Mouse (Mus musculus) kidney, postnatal 36 days (tissue): ENCODE measurements around the gene Ralgapa2.

Experiments
- DNase-seq, 2 experiments: peaks; one replicate each; pipeline ENCODE4 v3.0.0; 2021 to 2022; ENCODE audit warnings: mixed read lengths in 2 of 2

The Ralgapa2 gene

DNA sequence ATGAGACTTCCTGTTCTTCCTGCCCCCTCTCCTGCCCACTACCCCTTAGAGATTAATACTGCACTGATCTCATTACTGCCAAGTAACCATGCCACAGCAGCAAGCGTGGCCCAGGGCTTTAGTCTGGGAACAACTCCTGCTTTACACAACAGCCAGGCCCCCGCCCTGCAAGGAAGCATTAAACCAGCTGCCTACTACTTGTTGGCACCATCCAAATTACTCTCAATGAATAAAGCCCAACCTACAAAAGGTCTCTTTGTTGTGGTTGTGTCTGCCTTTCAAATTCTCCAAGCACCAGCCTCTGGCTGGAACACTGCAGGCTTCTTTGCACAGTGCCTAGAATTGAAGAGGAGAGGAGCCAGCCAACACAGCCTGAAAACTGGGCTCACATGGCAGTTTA is 164.2 kb downstream of the Ralgapa2 start:
- no peak for DNase-seq

- DNase-seq, result no peak
These were observed 172.1 kb downstream of the Ralgapa2 start for GRCm38 (mm10) chr2:146340090-146340489.

DNA sequence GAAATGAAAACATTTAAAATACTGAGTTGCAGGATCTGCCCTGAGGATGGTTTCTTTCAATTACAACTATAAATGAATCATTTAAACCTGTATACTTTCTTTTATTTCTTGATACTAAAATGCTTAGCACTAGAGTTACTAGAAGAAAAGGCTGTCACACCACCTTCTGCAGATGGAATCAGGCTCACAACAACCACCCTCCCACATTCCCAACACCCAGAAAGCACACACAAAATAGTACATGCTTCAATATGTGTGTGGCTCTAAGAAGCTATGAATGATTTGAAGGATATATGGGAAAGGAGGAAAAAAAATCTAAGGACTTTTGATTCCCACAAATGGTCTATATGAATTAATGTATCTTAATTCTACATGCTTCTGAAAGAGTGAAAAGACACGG is 174.6 kb downstream of the Ralgapa2 start:
- no peak for DNase-seq

DNA sequence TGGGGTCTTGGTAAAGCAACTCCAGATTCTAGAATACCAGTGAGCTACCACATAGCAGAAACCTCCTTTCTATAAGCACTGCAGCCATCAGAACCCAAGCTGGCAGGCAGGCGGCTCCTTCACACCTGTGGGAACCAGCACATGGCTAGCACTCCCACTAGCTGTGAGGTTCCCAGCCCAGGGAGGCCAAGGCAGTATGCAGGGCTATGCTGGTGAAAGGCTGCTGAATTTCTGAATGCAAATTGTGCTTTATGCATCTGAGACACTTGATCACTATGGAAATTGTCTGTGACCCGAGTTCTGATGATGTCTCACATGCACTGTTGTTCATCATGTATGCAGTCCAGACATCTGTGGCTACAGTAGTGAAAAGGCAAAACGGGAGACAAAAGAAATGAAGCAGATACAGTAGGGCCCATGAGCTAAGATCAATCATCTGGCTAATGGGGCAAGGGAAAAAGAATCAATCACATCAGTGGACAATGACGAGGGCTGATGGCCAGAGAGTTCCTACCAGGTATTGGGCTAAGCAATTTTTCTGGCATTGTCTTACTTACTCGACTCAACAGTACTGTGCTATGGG is 180.2 kb downstream of the Ralgapa2 start:
- no peak for DNase-seq

DNA sequence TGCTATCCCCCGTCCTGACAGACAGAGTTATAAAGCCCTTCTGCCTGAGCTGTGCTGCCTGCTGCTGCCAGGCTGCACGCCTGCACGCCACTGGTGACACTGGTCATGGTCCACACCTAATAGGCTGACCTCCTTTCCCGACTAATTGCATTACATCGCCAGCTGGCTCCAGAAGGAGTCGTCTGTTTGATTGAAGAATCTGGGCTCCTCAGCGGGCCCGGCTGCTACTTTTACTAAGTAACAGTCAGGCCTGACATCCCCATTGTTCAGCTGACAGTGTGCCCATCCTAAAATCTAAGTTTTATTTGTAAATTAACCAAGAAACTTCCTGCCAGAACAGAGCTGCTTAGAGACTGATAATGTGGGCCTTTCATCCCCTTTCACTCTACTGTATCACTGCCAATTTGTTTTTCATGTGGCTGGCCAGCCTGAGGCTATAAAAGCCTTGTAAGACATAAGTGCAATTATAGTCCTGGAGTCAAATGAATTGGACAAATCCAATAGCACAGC is 181.3 kb downstream of the Ralgapa2 start:
- DNase-seq, result peak in 1 of 2 experiments; percentile 44

DNA sequence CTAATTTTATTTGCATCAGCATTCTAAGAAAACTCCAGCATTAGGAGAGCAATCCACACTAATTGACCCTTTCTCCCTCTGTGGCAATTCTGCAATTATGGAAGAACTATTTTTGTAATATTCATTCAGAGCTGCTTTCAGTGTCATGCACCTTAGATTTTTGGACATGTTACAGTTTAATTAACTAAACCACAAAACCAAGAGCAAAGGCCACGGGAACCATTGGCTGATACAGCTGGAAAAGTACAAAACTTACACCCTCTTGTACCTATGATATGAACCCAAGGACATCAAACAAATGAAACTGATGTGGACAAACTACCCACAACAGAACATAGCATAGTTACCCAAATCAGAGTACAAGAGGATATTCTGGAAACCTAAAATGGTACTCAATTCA is 182.0 kb downstream of the Ralgapa2 start:
- peak in 1 of 2 experiments; percentile 13 for DNase-seq

DNA sequence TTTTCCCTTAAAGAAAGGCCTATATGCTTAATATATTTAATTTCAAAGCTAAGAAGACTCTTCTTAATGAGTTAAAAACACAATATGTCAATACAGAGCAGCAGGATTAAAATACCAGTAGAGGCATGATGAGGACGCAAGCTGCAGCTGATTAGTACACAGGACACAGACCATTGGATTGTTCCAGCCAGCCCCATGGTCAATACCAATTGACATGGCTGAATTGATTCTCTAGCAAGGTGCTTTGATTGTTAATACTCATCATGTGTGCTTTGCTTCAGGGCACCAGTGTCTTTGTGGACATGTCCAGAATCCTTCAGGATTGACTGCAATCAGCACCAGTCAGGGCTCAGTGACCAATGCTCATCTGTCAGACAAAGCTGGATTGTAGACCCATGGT is 185.5 kb downstream of the Ralgapa2 start:
- no peak for DNase-seq

GRCm38 (mm10) chr2:146324907-146325715 is 187.0 kb downstream of the Ralgapa2 start:
- peak in 1 of 2 experiments; percentile 45 for DNase-seq

- no peak for DNase-seq
These were observed 187.8 kb downstream of the Ralgapa2 start for GRCm38 (mm10) chr2:146324140-146324906.

- DNase-seq, result no peak
These were observed 188.6 kb downstream of the Ralgapa2 start for GRCm38 (mm10) chr2:146323528-146323927.

DNA sequence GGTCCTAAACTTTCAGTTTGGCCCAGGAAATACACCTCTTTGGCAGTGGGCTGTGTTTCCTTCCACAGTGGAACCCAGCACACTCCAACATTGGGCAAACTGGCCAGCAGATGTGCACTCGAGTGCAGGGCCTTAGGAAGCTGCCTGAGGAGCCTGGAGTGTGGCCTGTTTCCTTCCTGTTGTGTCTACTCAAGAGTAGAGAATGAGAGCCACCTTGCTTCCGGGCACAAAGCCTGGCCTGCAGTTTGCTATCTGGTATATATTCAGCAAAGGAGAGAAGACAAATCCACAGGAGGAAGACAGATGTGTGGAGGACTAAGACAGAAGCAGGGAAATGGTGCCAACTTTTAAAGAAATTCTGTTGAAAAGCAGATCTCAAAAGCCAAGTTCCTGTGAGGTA is 189.4 kb downstream of the Ralgapa2 start:
- DNase-seq, result no peak

- DNase-seq, result no peak
These were observed 190.1 kb downstream of the Ralgapa2 start for GRCm38 (mm10) chr2:146322019-146322418.

GRCm38 (mm10) chr2:146320666-146321065 is 191.5 kb downstream of the Ralgapa2 start:
- DNase-seq, result no peak

DNA sequence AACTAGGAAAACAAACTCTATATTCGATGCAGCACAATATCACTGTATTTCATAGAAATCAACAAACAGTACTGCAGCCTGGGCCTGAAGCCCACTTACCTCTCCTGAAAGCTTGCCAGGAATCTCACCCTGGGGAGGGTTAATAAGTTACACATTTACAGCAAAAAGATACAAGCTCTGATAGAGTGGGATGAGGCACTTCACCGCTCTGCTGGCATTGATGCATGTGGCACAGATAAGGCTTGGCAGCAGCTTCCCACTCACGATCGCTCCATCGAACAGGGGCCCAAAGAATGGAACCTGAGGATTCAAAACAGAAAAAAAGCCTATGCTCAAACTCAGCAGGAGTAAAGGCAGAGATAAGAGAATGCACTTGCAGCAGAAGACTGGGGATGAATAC is 197.4 kb downstream of the Ralgapa2 start:
- DNase-seq, result peak; percentile 25 to 35

- no peak for DNase-seq
These were observed 198.3 kb downstream of the Ralgapa2 start for GRCm38 (mm10) chr2:146313811-146314210.

GRCm38 (mm10) chr2:146310760-146311159 is 201.4 kb downstream of the Ralgapa2 start:
- no peak for DNase-seq

- DNase-seq, result peak; percentile 49 to 50
These were observed 201.9 kb downstream of the Ralgapa2 start for GRCm38 (mm10) chr2:146310291-146310690.

GRCm38 (mm10) chr2:146309413-146309812 is 202.7 kb downstream of the Ralgapa2 start:
- no peak for DNase-seq

DNA sequence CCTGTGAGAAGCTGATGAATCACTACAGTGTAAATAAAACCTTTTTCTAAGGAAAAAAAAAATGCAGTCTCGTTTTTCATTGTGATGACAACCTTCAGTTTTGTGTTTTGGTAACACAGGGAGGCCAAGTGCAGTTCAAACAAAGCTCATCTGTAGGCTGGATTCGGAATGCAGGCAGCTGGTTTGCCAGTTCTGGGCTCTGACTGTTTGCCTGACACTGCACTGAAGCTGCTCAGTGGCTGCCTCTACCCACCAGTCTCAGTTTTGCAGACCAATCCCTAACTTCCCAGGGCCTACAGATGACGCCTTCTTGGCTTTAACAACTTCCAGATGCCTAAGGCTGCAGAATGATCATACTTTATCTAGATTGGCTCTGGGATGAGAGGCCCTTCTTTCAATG is 205.1 kb downstream of the Ralgapa2 start:
- DNase-seq, result no peak

DNA sequence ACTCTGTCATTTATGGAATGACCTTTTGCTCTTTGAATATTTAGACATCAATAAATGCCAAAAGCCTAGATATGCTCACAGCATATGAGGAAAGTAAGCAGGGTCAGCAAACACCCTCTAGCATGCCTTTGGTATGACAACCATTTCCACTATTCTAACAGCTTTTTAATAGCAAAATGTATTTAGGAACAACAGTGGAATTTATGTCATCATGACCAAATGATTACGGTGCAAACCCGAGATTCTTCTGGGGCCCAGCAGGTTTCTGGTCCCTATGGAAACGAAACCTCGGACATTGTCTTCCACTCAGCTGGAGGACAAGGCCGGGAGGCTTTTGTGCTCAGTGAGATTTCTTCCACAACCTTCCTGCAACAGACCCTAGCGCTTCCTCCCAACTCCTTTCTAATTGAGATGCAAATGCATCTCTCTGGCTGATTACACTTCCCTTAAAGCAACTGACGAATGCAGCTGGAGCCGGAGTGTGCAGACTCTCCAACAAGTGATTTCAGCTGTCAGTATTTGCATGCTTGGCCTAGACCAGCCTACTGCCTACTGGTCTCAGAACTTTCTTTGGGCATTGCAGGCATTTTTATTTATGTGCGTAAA is 209.9 kb downstream of the Ralgapa2 start:
- DNase-seq, result no peak

DNA sequence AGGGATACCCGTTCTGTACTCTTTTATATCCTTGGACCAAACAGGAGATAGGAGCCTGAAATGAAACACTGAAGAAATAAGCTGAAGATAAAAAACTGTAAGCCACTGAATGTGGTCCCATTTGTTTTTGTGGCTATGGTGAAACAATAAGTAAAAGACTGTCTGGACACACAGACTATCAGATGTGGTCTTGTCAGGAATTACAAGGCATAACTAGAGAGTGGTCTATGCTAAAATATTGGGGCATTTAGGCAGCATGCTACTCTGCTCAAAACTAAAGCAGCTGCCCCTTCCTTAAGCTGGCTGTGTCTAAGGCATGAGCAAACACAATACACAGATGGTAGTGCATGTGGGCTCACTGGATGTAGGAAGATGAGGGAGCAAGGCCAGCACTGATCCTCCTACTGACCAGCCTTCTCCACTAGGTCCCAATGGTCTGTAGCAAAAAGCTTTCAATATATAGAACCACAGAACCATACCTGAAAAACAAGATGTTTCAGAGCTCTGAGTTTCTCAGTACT is 211.6 kb downstream of the Ralgapa2 start:
- no peak for DNase-seq

DNA sequence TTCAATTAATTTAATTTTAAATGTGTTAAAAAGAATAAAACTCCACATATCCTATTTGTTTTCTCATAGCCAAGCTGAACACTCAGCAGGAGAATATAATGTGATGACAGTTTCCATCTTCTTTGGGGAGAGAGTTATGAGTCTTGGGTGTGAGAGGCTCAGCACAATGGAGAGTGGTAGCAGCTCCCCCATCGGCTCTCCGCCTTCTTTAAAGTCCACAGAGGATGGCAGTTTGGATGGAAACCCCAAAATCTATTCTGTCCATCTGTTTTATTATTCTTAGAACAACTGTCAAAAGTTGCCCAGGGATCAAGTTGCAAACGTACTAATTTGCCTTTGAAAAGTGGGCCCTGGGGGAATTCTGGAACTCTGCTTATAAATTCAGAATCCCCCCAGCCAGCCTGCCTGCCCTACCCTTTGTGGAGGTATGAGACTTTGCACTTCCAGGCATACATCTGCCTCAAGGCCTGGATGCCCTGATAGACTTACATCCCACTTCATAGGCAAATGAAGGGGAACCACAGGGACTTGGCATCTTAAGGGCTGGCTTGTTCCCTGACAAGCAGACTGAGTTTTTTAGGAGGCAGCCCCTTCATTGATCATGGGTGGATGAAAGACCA is 212.2 kb downstream of the Ralgapa2 start:
- no peak for DNase-seq
